In the genomic region with DNA sequence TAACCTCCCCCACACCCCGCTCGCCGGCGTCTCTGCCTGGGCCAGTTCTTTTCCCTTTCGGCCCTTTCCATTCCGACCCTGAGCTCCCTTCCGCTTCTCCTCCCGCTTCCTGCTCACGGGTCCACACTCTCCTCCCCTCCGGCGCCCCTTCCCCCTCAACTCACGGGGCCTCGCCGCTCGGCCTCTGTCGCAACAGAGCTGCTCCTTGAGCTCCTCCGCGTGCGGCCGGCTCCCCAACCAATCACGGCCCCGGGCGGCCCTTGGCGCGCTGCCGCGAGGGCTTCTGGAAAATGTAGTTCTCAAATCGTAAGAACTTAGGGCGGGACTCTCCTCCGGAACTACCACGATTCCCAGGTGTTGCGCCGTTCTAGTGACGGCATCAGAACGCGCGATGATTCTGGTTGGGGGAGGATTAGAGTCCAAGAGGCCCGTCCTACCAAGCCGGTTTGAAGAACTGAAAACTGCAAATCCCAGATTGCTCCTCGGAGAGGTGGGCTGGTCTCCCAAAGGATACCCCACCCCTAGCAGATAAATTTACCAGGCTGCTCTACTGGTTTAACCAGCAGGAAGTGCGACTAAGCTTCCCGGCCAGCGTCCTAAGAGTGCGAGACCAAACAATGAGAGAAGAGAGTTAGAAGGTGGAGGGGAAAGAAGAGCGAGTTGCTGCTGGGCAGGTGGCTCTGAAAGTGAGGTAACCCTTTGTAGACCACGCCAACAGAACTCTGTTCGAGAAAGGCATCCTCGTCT, we compare ENCODE assay signal across 8 mouse cellular contexts. TPM values are rescaled to one million over a fixed set of nuclear protein-coding genes. Genes with fewer than 3 reads are reported as not detected.
A peak's percentile ranks its signal among the peaks of the same experiment; 100 is the strongest.
DNase-seq lines count a peak whose midpoint lies in the region; ATAC-seq and TF ChIP-seq lines count a peak whose summit lies in the region.

A gene (minus strand): TSS at position 285 of the 747 bp plus-strand sequence.

- peaks cover 33% of the 10 kb centered on the region for H3K36me3 ChIP-seq in ES-Bruce4 (ENCODE audit: control insufficient read depth, insufficient read depth, low read length, poor library complexity, severe bottlenecking)
- H3K36me3 ChIP-seq in forebrain, embryonic 13.5 days (ENCODE audit: poor library complexity, severe bottlenecking), result peaks cover 30% of the 10 kb centered on the region
- peaks cover 25% of the 10 kb centered on the region for H3K36me3 ChIP-seq in liver, postnatal 0 days (replicated peaks; ENCODE audit: insufficient read depth, low read length)
- H3K36me3 ChIP-seq in neural tube, embryonic 14.5 days (ENCODE audit: control insufficient read depth, insufficient read depth, low read length), result peaks cover 11% of the 10 kb centered on the region; the same call in 1 of the 2 replicates

- TF ChIP-seq CTCF in ES-Bruce4 (IDR thresholded peaks at IDR 0.05; ENCODE audit: low read depth, low read length), result no peak
- no peak for TF ChIP-seq CTCF in liver, postnatal 0 days (IDR thresholded peaks at IDR 0.05; ENCODE audit: low read depth)

- H3K4me2 ChIP-seq in forebrain, embryonic 13.5 days, result peak within 1 kb of the TSS; percentile 91
- H3K4me2 ChIP-seq in liver, postnatal 0 days (ENCODE audit: low read depth, low read length), result peak within 1 kb of the TSS; percentile 93
- peak within 1 kb of the TSS; percentile 85 for H3K4me2 ChIP-seq in neural tube, embryonic 14.5 days (ENCODE audit: low read depth, low read length)

- ATAC-seq in cerebellum, adult (ENCODE audit: insufficient number of reproducible peaks, low FRiP score, low TSS enrichment), result peak; percentile 94
- ATAC-seq in forebrain, embryonic 13.5 days, result peak; percentile 97
- ATAC-seq in liver, postnatal 0 days, result peak; percentile 94
- peak; percentile 96 for ATAC-seq in neural tube, embryonic 14.5 days (ENCODE audit: low read depth)

- peak within 1 kb of the TSS; percentile 92 for H3K9ac ChIP-seq in ES-Bruce4 (ENCODE audit: low read depth, poor library complexity, severe bottlenecking)
- H3K9ac ChIP-seq in forebrain, embryonic 13.5 days, result peak within 1 kb of the TSS; percentile 82
- peak within 1 kb of the TSS; percentile 79 for H3K9ac ChIP-seq in liver, postnatal 0 days (replicated peaks)
- peak within 1 kb of the TSS; percentile 66 for H3K9ac ChIP-seq in neural tube, embryonic 14.5 days (replicated peaks; ENCODE audit: low read depth, low read length)

- H3K27ac ChIP-seq in ES-Bruce4 (ENCODE audit: insufficient read depth, low read length), result peak within 1 kb of the TSS; percentile 65
- peak within 1 kb of the TSS; percentile 57 for H3K27ac ChIP-seq in forebrain, embryonic 13.5 days
- H3K27ac ChIP-seq in liver, postnatal 0 days (ENCODE audit: low read depth), result peak within 1 kb of the TSS; percentile 77
- peak within 1 kb of the TSS; percentile 79 for H3K27ac ChIP-seq in neural tube, embryonic 14.5 days (ENCODE audit: low read depth, low read length)

- H3K9me3 ChIP-seq in ES-Bruce4 (replicated peaks; ENCODE audit: control insufficient read depth, insufficient read depth, low read length, poor library complexity, severe bottlenecking), result no peaks in the 10 kb centered on the region
- no peaks in the 10 kb centered on the region for H3K9me3 ChIP-seq in forebrain, embryonic 13.5 days (replicated peaks)
- no peaks in the 10 kb centered on the region for H3K9me3 ChIP-seq in liver, postnatal 0 days (ENCODE audit: low read length)
- no peaks in the 10 kb centered on the region for H3K9me3 ChIP-seq in neural tube, embryonic 14.5 days (ENCODE audit: control insufficient read depth, low read length)

- WGBS in forebrain, embryonic 13.5 days, result 1% methylated on average over 48 of the region's 48 CpGs
- under 1% methylated on average over 48 of the region's 48 CpGs for WGBS in large intestine, adult 2 months
- under 1% methylated on average over 48 of the region's 48 CpGs for WGBS in liver, postnatal 0 days (ENCODE audit: insufficient replicate concordance)
- whole genome bisulfite sequencing in neural tube, embryonic 14.5 days, result under 1% methylated on average over 48 of the region's 48 CpGs

- intact Hi-C loops in heart, postnatal 10 days (cut with DNase I), result loop anchor here (2.0 kb wide), 1 partner anchor 27 kb away; no protein-coding TSS in a partner anchor

- TF ChIP-seq POLR2A in ES-Bruce4 (IDR thresholded peaks at IDR 0.05; ENCODE audit: insufficient read depth, low read length), result peak; percentile 95

- peak within 1 kb of the TSS; percentile 96 for H3K4me3 ChIP-seq in ES-Bruce4 (ENCODE audit: low read depth, low read length)
- peak within 1 kb of the TSS; percentile 83 for H3K4me3 ChIP-seq in forebrain, embryonic 13.5 days
- peak within 1 kb of the TSS; percentile 66 for H3K4me3 ChIP-seq in liver, postnatal 0 days (ENCODE audit: low read depth, low read length)
- peak within 1 kb of the TSS; percentile 72 for H3K4me3 ChIP-seq in neural tube, embryonic 14.5 days (ENCODE audit: low read depth, low read length)

- H3K27me3 ChIP-seq in ES-Bruce4 (ENCODE audit: control insufficient read depth, insufficient read depth, low read length, poor library complexity, severe bottlenecking), result no peaks in the 10 kb centered on the region
- H3K27me3 ChIP-seq in forebrain, embryonic 13.5 days, result no peaks in the 10 kb centered on the region
- no peaks in the 10 kb centered on the region for H3K27me3 ChIP-seq in liver, postnatal 0 days (ENCODE audit: insufficient read depth, low read length)
- H3K27me3 ChIP-seq in neural tube, embryonic 14.5 days (ENCODE audit: control insufficient read depth, insufficient read depth, low read length), result no peaks in the 10 kb centered on the region

- H3K4me1 ChIP-seq in ES-Bruce4 (ENCODE audit: control insufficient read depth, insufficient read depth, low read length), result no peaks in the 10 kb centered on the region
- H3K4me1 ChIP-seq in forebrain, embryonic 13.5 days, result peaks cover 22% of the 10 kb centered on the region
- peaks cover 19% of the 10 kb centered on the region for H3K4me1 ChIP-seq in liver, postnatal 0 days (ENCODE audit: insufficient read depth)
- peaks cover 6% of the 10 kb centered on the region; the same call in 1 of the 2 replicates for H3K4me1 ChIP-seq in neural tube, embryonic 14.5 days (ENCODE audit: control insufficient read depth, insufficient read depth, low read length)

- peak; percentile 100 for DNase-seq in heart, postnatal 10 days
- peak; percentile 100 for DNase-seq in large intestine, adult 2 months (ENCODE audit: low read depth, low spot score)
- peak; percentile 99 for DNase-seq in liver, postnatal 0 days
- peak; percentile 100 for DNase-seq in testis, postnatal 10 days (ENCODE audit: low spot score)

- no peak for TF ChIP-seq EP300 in ES-Bruce4 (IDR thresholded peaks at IDR 0.05; ENCODE audit: insufficient read depth, low read depth, low read length)
- peak; percentile 70; the same call in 1 of the 2 replicates for TF ChIP-seq EP300 in liver, postnatal 0 days (IDR thresholded peaks at IDR 0.05; ENCODE audit: low read depth)

RNA-seq across cellular contexts. Expression of the gene that starts here (rescaled TPM):
- polyA plus RNA-seq in ES-Bruce4 (2011; ENCODE audit: insufficient read depth, insufficient read length, low read depth, missing spikeins), result 113 and 120 TPM in 2 replicates
- polyA plus RNA-seq in forebrain, embryonic 13.5 days (2015; fragmentation: Nextera tagmentation; extraction: Ambion mirVana), result 117 and 124 TPM in 2 replicates
- total RNA-seq in heart, postnatal 10 days (2021), result 10 to 100 TPM; 44.2 to 47.5 TPM
- 33.9 and 36.5 TPM in 2 replicates for polyA plus RNA-seq in large intestine, adult 2 months (2012; rRNA removed)
- 24.9 and 26.4 TPM in 2 replicates for polyA plus RNA-seq in liver, postnatal 0 days (2015; fragmentation: Nextera tagmentation; extraction: Ambion mirVana)
- polyA plus RNA-seq in neural tube, embryonic 14.5 days (2014; fragmentation: Nextera tagmentation; extraction: Ambion mirVana), result 80.3 and 89.8 TPM in 2 replicates

Comparison
In these comparisons a context has a peak if more than half of its experiments do, and no peak if none do; other contexts are left out.
1. Peak in every context shown above with its lines: DNase-seq, ATAC-seq, H3K4me3 ChIP-seq and H3K27ac ChIP-seq.